Comparison of ENCODE assay signal across 11 mouse cellular contexts in the genomic region with DNA sequence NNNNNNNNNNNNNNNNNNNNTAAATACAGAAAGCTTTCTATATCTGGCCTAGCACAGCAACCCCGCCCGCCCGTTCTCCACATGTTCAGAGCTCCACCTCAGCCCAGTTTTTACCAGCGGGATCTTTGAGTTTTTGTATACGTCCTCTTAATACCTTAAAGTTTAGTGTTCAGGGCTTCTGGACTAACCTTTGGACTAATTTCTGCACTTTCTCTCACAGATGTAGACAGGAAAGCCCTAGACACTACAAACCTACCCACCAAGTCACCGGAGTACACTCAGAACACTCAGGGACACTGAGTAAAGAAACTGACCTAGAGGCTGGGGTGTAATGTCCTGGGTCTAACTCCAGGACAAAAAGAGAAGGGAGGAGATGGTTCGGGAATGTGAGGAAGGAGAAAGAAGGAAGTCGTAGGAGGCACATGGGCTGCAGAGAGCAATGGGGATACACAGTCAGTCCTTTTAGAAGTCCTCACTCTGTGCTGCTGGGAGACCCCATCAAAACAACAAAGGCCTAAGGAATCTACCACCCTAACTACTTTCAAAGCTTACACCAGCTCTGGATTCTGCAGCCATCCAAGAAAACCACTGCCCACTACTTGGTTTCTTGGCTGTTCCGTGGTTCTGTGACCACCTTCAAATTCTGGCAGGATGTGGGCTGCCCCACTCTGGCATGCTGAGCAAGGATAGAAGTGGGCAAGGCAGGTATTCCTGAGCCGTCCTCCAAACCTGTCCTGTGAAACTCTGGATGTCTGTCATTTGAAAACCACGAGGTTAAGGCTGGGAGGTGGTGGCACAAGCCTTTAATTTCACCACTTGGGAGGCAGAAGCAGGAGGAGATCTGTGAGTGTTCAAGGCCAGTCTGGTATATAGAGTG. TPM values are rescaled to one million over a fixed set of nuclear protein-coding genes. Genes with fewer than 3 reads are reported as not detected.
DNase-seq lines count a peak whose midpoint lies in the region; ATAC-seq and TF ChIP-seq lines count a peak whose summit lies in the region.
"Had no signal": no experiment of that assay in that cellular context is flagged by ENCODE, and none has a peak within 500 bp of the region (broad histone marks: within the 10 kb centered on the region; RNA-seq: fewer than 3 reads in every experiment).

No protein-coding gene starts in this region.

- peaks cover 74% of the 10 kb centered on the region for H3K79me3 ChIP-seq in C2C12 (ENCODE audit: low read depth)

- H3K27ac ChIP-seq in heart, embryonic 11.5 days (ENCODE audit: low read depth, low read length): peak overlapping the region; percentile 96
- H3K27ac ChIP-seq in embryonic facial prominence, embryonic 10.5 days (replicated peaks): peak overlapping the region; percentile 91
- peak overlapping the region; percentile 67; the same call in 1 of the 2 replicates for H3K27ac ChIP-seq in limb, embryonic 14.5 days (replicated peaks; ENCODE audit: low read depth, low read length)

- 71% methylated on average over 11 of the region's 11 CpGs for WGBS in heart, embryonic 11.5 days (ENCODE audit: insufficient replicate concordance)
- 76% methylated on average over 11 of the region's 11 CpGs for WGBS in embryonic facial prominence, embryonic 10.5 days
- WGBS in limb, embryonic 14.5 days: 73% methylated on average over 11 of the region's 11 CpGs

- TF ChIP-seq POLR2A in limb, embryonic 14.5 days (IDR thresholded peaks at IDR 0.05; ENCODE audit: borderline replicate concordance, extremely low read depth, insufficient read depth, insufficient read length): no peak

- H3K9me3 ChIP-seq in heart, embryonic 11.5 days (replicated peaks; ENCODE audit: control insufficient read depth, low read length): no peaks in the 10 kb centered on the region
- no peaks in the 10 kb centered on the region for H3K9me3 ChIP-seq in embryonic facial prominence, embryonic 10.5 days
- no peaks in the 10 kb centered on the region for H3K9me3 ChIP-seq in limb, embryonic 14.5 days (ENCODE audit: control insufficient read depth, low read length)
- H3K9me3 ChIP-seq: midbrain, embryonic 15.5 days had no signal

- peak overlapping the region; percentile 71; the same call in 1 of the 2 replicates for H3K9ac ChIP-seq in heart, embryonic 11.5 days (ENCODE audit: low read depth, low read length)
- no peak overlapping the region for H3K9ac ChIP-seq in limb, embryonic 14.5 days (ENCODE audit: low read depth, low read length, severe bottlenecking)

- H3K36me3 ChIP-seq in heart, embryonic 11.5 days (ENCODE audit: control insufficient read depth, insufficient read depth, low read length): no peaks in the 10 kb centered on the region
- peaks cover 74% of the 10 kb centered on the region for H3K36me3 ChIP-seq in C2C12 (ENCODE audit: control insufficient read depth, insufficient read depth)
- H3K36me3 ChIP-seq in embryonic facial prominence, embryonic 10.5 days (replicated peaks): no peaks in the 10 kb centered on the region
- peaks cover 21% of the 10 kb centered on the region for H3K36me3 ChIP-seq in limb, embryonic 14.5 days (ENCODE audit: control insufficient read depth, insufficient read depth, low read length)
- H3K36me3 ChIP-seq: midbrain, embryonic 15.5 days had no signal

- no peak overlapping the region for H3K4me3 ChIP-seq in heart, embryonic 11.5 days (ENCODE audit: low read depth, low read length)
- no peak overlapping the region for H3K4me3 ChIP-seq in C2C12 (ENCODE audit: insufficient read depth, poor library complexity, severe bottlenecking)
- no peak overlapping the region for H3K4me3 ChIP-seq in embryonic facial prominence, embryonic 10.5 days
- H3K4me3 ChIP-seq in limb, embryonic 14.5 days (replicated peaks; ENCODE audit: low read length): no peak overlapping the region

- ATAC-seq in heart, embryonic 11.5 days (replicated peaks; ENCODE audit: insufficient number of reproducible peaks, low FRiP score, low TSS enrichment): no peak
- ATAC-seq in limb, embryonic 14.5 days (ENCODE audit: low FRiP score, low read depth): no peak

- intact Hi-C loops in heart, postnatal 25 days (cut with DNase I): no loop called here
- intact Hi-C loops in left cerebral cortex, postnatal 10 days (cut with DNase I): no loop called here

- no peak for DNase-seq in heart, postnatal 25 days (ENCODE audit: low spot score)
- no peak for DNase-seq in embryonic facial prominence, embryonic 10.5 days (ENCODE audit: low spot score)
- no peak for DNase-seq in limb, embryonic 14.5 days (ENCODE audit: low spot score)
- DNase-seq in left cerebral cortex, postnatal 10 days (ENCODE audit: extremely low spot score in 1 of 2, low spot score in 2 of 2): no peak
- DNase-seq in adrenal gland, postnatal 10 days: no peak
- no peak for DNase-seq in frontal cortex, postnatal 10 days (ENCODE audit: low spot score in 2 of 2)

- peaks cover 90% of the 10 kb centered on the region for H3K79me2 ChIP-seq in C2C12 (ENCODE audit: control insufficient read depth, insufficient read depth)

- H3K4me2 ChIP-seq in heart, embryonic 11.5 days: peak overlapping the region; percentile 73
- peak overlapping the region; percentile 79 for H3K4me2 ChIP-seq in limb, embryonic 14.5 days (replicated peaks; ENCODE audit: low read depth, low read length, severe bottlenecking)

- no peak for TF ChIP-seq CTCF in C2C12 (IDR thresholded peaks at IDR 0.05; ENCODE audit: control insufficient read depth, insufficient read depth, insufficient read length)

- H3K4me1 ChIP-seq in heart, embryonic 11.5 days (ENCODE audit: control insufficient read depth, insufficient read depth, low read length): peaks cover 69% of the 10 kb centered on the region
- peaks cover 32% of the 10 kb centered on the region for H3K4me1 ChIP-seq in embryonic facial prominence, embryonic 10.5 days
- peaks cover 63% of the 10 kb centered on the region for H3K4me1 ChIP-seq in limb, embryonic 14.5 days (ENCODE audit: control insufficient read depth, insufficient read depth, low read length)

- no peaks in the 10 kb centered on the region for H3K27me3 ChIP-seq in heart, embryonic 11.5 days (ENCODE audit: control insufficient read depth, insufficient read depth, low read length)
- H3K27me3 ChIP-seq in C2C12 (ENCODE audit: control insufficient read depth, insufficient read depth, insufficient read length): no peaks in the 10 kb centered on the region
- peaks cover 15% of the 10 kb centered on the region for H3K27me3 ChIP-seq in embryonic facial prominence, embryonic 10.5 days (replicated peaks; ENCODE audit: low read depth, poor library complexity, severe bottlenecking)
- H3K27me3 ChIP-seq in limb, embryonic 14.5 days (ENCODE audit: control insufficient read depth, insufficient read depth, low read length): no peaks in the 10 kb centered on the region
- H3K27me3 ChIP-seq: midbrain, embryonic 15.5 days; Patski had no signal

- H3ac ChIP-seq in C2C12 (ENCODE audit: control insufficient read depth, insufficient read length, low read depth): peak overlapping the region; percentile 8

RNA-seq across cellular contexts. Expression of a gene that starts 15.8 kb away (rescaled TPM):
- 78.2 and 82.0 TPM in 2 replicates for polyA plus RNA-seq in heart, embryonic 11.5 days (2014; fragmentation: Nextera tagmentation; extraction: Ambion mirVana)
- total RNA-seq in heart, postnatal 25 days (2021): 100 to 1,000 TPM; 121 to 132 TPM
- polyA plus RNA-seq in C2C12 (2012; fragmentation: generic; extraction: Trizol): 1,441 TPM
- 15.2 and 17.9 TPM in 2 replicates for polyA plus RNA-seq in embryonic facial prominence, embryonic 10.5 days (2016; fragmentation: Nextera tagmentation; extraction: Ambion mirVana)
- polyA plus RNA-seq in limb, embryonic 14.5 days (2012; rRNA removed): 238 and 364 TPM in 2 replicates
- polyA plus RNA-seq in limb, embryonic 14.5 days (2014; fragmentation: Nextera tagmentation; extraction: Ambion mirVana): 378 and 402 TPM in 2 replicates
- 10 to 100 TPM; 47.2 to 48.6 TPM for total RNA-seq in left cerebral cortex, postnatal 10 days (2021)
- 100 to 1,000 TPM; 102 to 104 TPM for total RNA-seq in adrenal gland, postnatal 10 days (2021)

RNA-seq across cellular contexts. Expression of a gene that starts 33.0 kb away (rescaled TPM):
- 0.80 and 0.92 TPM in 2 replicates for polyA plus RNA-seq in heart, embryonic 11.5 days (2014; fragmentation: Nextera tagmentation; extraction: Ambion mirVana)
- 1 to 10 TPM; 1.9 to 3.7 TPM for total RNA-seq in heart, postnatal 25 days (2021)
- polyA plus RNA-seq in C2C12 (2012; fragmentation: generic; extraction: Trizol): 0.69 TPM
- 5.9 and 7.1 TPM in 2 replicates for polyA plus RNA-seq in embryonic facial prominence, embryonic 10.5 days (2016; fragmentation: Nextera tagmentation; extraction: Ambion mirVana)
- 13.5 and 16.0 TPM in 2 replicates for polyA plus RNA-seq in limb, embryonic 14.5 days (2012; rRNA removed)
- 12.9 and 14.4 TPM in 2 replicates for polyA plus RNA-seq in limb, embryonic 14.5 days (2014; fragmentation: Nextera tagmentation; extraction: Ambion mirVana)
- total RNA-seq in left cerebral cortex, postnatal 10 days (2021): 10 to 100 TPM; 46.5 to 52.6 TPM
- 10 to 100 TPM; 13.4 to 15.5 TPM for total RNA-seq in adrenal gland, postnatal 10 days (2021)

RNA-seq across cellular contexts. Expression of a gene that starts 38.3 kb away (rescaled TPM):
- 16.5 and 16.9 TPM in 2 replicates for polyA plus RNA-seq in heart, embryonic 11.5 days (2014; fragmentation: Nextera tagmentation; extraction: Ambion mirVana)
- under 1 TPM; 0.39 to 0.61 TPM for total RNA-seq in heart, postnatal 25 days (2021)
- polyA plus RNA-seq in C2C12 (2012; fragmentation: generic; extraction: Trizol): 14.9 TPM
- polyA plus RNA-seq in embryonic facial prominence, embryonic 10.5 days (2016; fragmentation: Nextera tagmentation; extraction: Ambion mirVana): 33.6 and 37.4 TPM in 2 replicates
- polyA plus RNA-seq in limb, embryonic 14.5 days (2012; rRNA removed): 49.3 and 60.8 TPM in 2 replicates
- 26.7 and 33.1 TPM in 2 replicates for polyA plus RNA-seq in limb, embryonic 14.5 days (2014; fragmentation: Nextera tagmentation; extraction: Ambion mirVana)
- total RNA-seq in left cerebral cortex, postnatal 10 days (2021): 10 to 100 TPM in 1 of 2 experiments, 1 to 10 TPM in 1; 6.9 to 10.7 TPM
- 1 to 10 TPM; 5.5 to 5.6 TPM for total RNA-seq in adrenal gland, postnatal 10 days (2021)

RNA-seq across cellular contexts. Expression of a gene that starts 54.2 kb away (rescaled TPM):
- polyA plus RNA-seq in heart, embryonic 11.5 days (2014; fragmentation: Nextera tagmentation; extraction: Ambion mirVana): 0.21 TPM in 1 of 2 replicates, not detected in the other
- not detected for total RNA-seq in heart, postnatal 25 days (2021)
- 0.07 TPM for polyA plus RNA-seq in C2C12 (2012; fragmentation: generic; extraction: Trizol)
- polyA plus RNA-seq in embryonic facial prominence, embryonic 10.5 days (2016; fragmentation: Nextera tagmentation; extraction: Ambion mirVana): 4.9 and 5.8 TPM in 2 replicates
- polyA plus RNA-seq in limb, embryonic 14.5 days (2012; rRNA removed): 27.0 and 35.0 TPM in 2 replicates
- polyA plus RNA-seq in limb, embryonic 14.5 days (2014; fragmentation: Nextera tagmentation; extraction: Ambion mirVana): 52.7 and 70.4 TPM in 2 replicates
- not detected for total RNA-seq in left cerebral cortex, postnatal 10 days (2021)
- total RNA-seq in adrenal gland, postnatal 10 days (2021): not detected
- total RNA-seq: hematopoietic stem cell, adult 5-6 weeks had no signal

RNA-seq across cellular contexts. Expression of a gene that starts 58.9 kb away (rescaled TPM):
- polyA plus RNA-seq in heart, embryonic 11.5 days (2014; fragmentation: Nextera tagmentation; extraction: Ambion mirVana): 86.9 and 110 TPM in 2 replicates
- total RNA-seq in heart, postnatal 25 days (2021): 10 to 100 TPM; 84.2 to 92.5 TPM
- 136 TPM for polyA plus RNA-seq in C2C12 (2012; fragmentation: generic; extraction: Trizol)
- 158 and 161 TPM in 2 replicates for polyA plus RNA-seq in embryonic facial prominence, embryonic 10.5 days (2016; fragmentation: Nextera tagmentation; extraction: Ambion mirVana)
- polyA plus RNA-seq in limb, embryonic 14.5 days (2012; rRNA removed): 92.5 and 117 TPM in 2 replicates
- 100 and 103 TPM in 2 replicates for polyA plus RNA-seq in limb, embryonic 14.5 days (2014; fragmentation: Nextera tagmentation; extraction: Ambion mirVana)
- total RNA-seq in left cerebral cortex, postnatal 10 days (2021): 100 to 1,000 TPM; 109 to 110 TPM
- total RNA-seq in adrenal gland, postnatal 10 days (2021): 100 to 1,000 TPM; 131 to 132 TPM
